10 mouse cellular contexts compared by ENCODE assay signal in genomic region chr6:86776001-86776705, GRCm38 (mm10). TPM values are rescaled to one million over a fixed set of nuclear protein-coding genes. Genes with fewer than 3 reads are reported as not detected.
DNase-seq lines count a peak whose midpoint lies in the region; ATAC-seq and TF ChIP-seq lines count a peak whose summit lies in the region.
"Had no signal": no experiment of that assay in that cellular context is flagged by ENCODE, and none has a peak within 500 bp of the region (broad histone marks: within the 10 kb centered on the region; RNA-seq: fewer than 3 reads in every experiment).

No protein-coding gene starts in this region.

- no peak for ATAC-seq in kidney, embryonic 16.5 days (ENCODE audit: low FRiP score, low TSS enrichment)
- no peak for ATAC-seq in liver, embryonic 11.5 days (replicated peaks; ENCODE audit: low FRiP score)
- ATAC-seq in forebrain, postnatal 0 days = no peak

- peaks cover 37% of the 10 kb centered on the region for H3K79me3 ChIP-seq in C2C12 (ENCODE audit: low read depth)

- H3K27me3 ChIP-seq in kidney, embryonic 16.5 days (ENCODE audit: insufficient read depth, low read length) = no peaks in the 10 kb centered on the region
- H3K27me3 ChIP-seq in C2C12 (ENCODE audit: control insufficient read depth, insufficient read depth, insufficient read length) = no peaks in the 10 kb centered on the region
- H3K27me3 ChIP-seq in liver, embryonic 11.5 days (replicated peaks; ENCODE audit: control insufficient read depth, insufficient read depth, low read length) = no peaks in the 10 kb centered on the region
- H3K27me3 ChIP-seq in forebrain, postnatal 0 days (ENCODE audit: insufficient read depth, low read length) = no peaks in the 10 kb centered on the region
- H3K27me3 ChIP-seq: lung, embryonic 15.5 days had no signal

- DNase-seq in kidney, adult 18-20 months = peak; percentile 23
- DNase-seq in heart, postnatal 4 days = peak; percentile 47
- DNase-seq in liver, embryonic 11.5 days (ENCODE audit: low spot score) = no peak
- no peak for DNase-seq in forebrain, postnatal 0 days
- no peak for DNase-seq in B cell, adult 2 months

- H3K4me1 ChIP-seq in kidney, embryonic 16.5 days (ENCODE audit: insufficient read depth, low read length) = no peaks in the 10 kb centered on the region
- H3K4me1 ChIP-seq in bone marrow macrophage, adult 2 months (ENCODE audit: control insufficient read depth, insufficient read depth, low read length) = peaks cover 79% of the 10 kb centered on the region
- no peaks in the 10 kb centered on the region for H3K4me1 ChIP-seq in liver, embryonic 11.5 days (replicated peaks; ENCODE audit: control insufficient read depth, insufficient read depth, low read length)
- no peaks in the 10 kb centered on the region for H3K4me1 ChIP-seq in forebrain, postnatal 0 days (ENCODE audit: insufficient read depth)
- H3K4me1 ChIP-seq: lung, embryonic 15.5 days had no signal

- no peaks in the 10 kb centered on the region for H3K9me3 ChIP-seq in kidney, embryonic 16.5 days (ENCODE audit: low read length)
- H3K9me3 ChIP-seq in liver, embryonic 11.5 days (ENCODE audit: control insufficient read depth, low read length) = no peaks in the 10 kb centered on the region
- no peaks in the 10 kb centered on the region for H3K9me3 ChIP-seq in forebrain, postnatal 0 days (ENCODE audit: low read length)
- H3K9me3 ChIP-seq: lung, embryonic 15.5 days had no signal

- H3K4me2 ChIP-seq in kidney, embryonic 16.5 days (replicated peaks; ENCODE audit: low read depth, low read length) = no peak overlapping the region
- H3K4me2 ChIP-seq in liver, embryonic 11.5 days = no peak overlapping the region
- no peak overlapping the region for H3K4me2 ChIP-seq in forebrain, postnatal 0 days (ENCODE audit: low read depth)
- H3K4me2 ChIP-seq: lung, embryonic 15.5 days had no signal

- H3K27ac ChIP-seq in kidney, embryonic 16.5 days (ENCODE audit: low read length) = no peak overlapping the region
- H3K27ac ChIP-seq in bone marrow macrophage, adult 2 months (ENCODE audit: insufficient read depth, low read depth, low read length) = 0 out of 2 replicates have a peak overlapping the region, but pooled peaks have one; percentile 5
- no peak overlapping the region for H3K27ac ChIP-seq in liver, embryonic 11.5 days (ENCODE audit: low read depth, low read length)
- no peak overlapping the region for H3K27ac ChIP-seq in forebrain, postnatal 0 days (ENCODE audit: low read depth, low read length)
- H3K27ac ChIP-seq: kidney, postnatal 0 days; lung, embryonic 15.5 days had no signal

- H3K79me2 ChIP-seq in C2C12 (ENCODE audit: control insufficient read depth, insufficient read depth) = peaks cover 89% of the 10 kb centered on the region

- TF ChIP-seq POLR2A in bone marrow macrophage, adult 2 months (IDR thresholded peaks at IDR 0.05; ENCODE audit: borderline replicate concordance, low read depth, low read length) = no peak

- peak overlapping the region; percentile 14 for H3ac ChIP-seq in C2C12 (ENCODE audit: control insufficient read depth, insufficient read length, low read depth)

- TF ChIP-seq CTCF in C2C12 (IDR thresholded peaks at IDR 0.05; ENCODE audit: control insufficient read depth, insufficient read depth, insufficient read length) = no peak
- no peak for TF ChIP-seq CTCF in bone marrow macrophage, adult 2 months (IDR thresholded peaks at IDR 0.05; ENCODE audit: low read depth, low read length)
- TF ChIP-seq CTCF in forebrain, postnatal 0 days (IDR thresholded peaks at IDR 0.05; ENCODE audit: low read depth) = no peak

- WGBS in kidney, embryonic 16.5 days = 89% methylated on average over 8 of the region's 8 CpGs
- WGBS in liver, embryonic 11.5 days = 79% methylated on average over 8 of the region's 8 CpGs
- 79% methylated on average over 8 of the region's 8 CpGs for WGBS in forebrain, postnatal 0 days

- H3K4me3 ChIP-seq in kidney, embryonic 16.5 days (ENCODE audit: low read length) = no peak overlapping the region
- no peak overlapping the region for H3K4me3 ChIP-seq in C2C12 (ENCODE audit: insufficient read depth, poor library complexity, severe bottlenecking)
- no peak overlapping the region for H3K4me3 ChIP-seq in bone marrow macrophage, adult 2 months (ENCODE audit: insufficient read depth, low read length)
- no peak overlapping the region for H3K4me3 ChIP-seq in liver, embryonic 11.5 days (ENCODE audit: low read depth, low read length)
- H3K4me3 ChIP-seq in forebrain, postnatal 0 days (ENCODE audit: low read depth, low read length) = no peak overlapping the region
- H3K4me3 ChIP-seq: lung, embryonic 15.5 days had no signal

- H3K36me3 ChIP-seq in kidney, embryonic 16.5 days (ENCODE audit: insufficient read depth, low read length) = no peaks in the 10 kb centered on the region
- H3K36me3 ChIP-seq in C2C12 (ENCODE audit: control insufficient read depth, insufficient read depth) = peaks cover 16% of the 10 kb centered on the region
- no peaks in the 10 kb centered on the region for H3K36me3 ChIP-seq in liver, embryonic 11.5 days (ENCODE audit: control insufficient read depth, insufficient read depth, low read length)
- H3K36me3 ChIP-seq in forebrain, postnatal 0 days (ENCODE audit: insufficient read depth) = no peaks in the 10 kb centered on the region
- H3K36me3 ChIP-seq: lung, embryonic 15.5 days had no signal

- H3K9ac ChIP-seq in kidney, embryonic 16.5 days (replicated peaks; ENCODE audit: low read length) = no peak overlapping the region
- H3K9ac ChIP-seq in liver, embryonic 11.5 days (ENCODE audit: low read depth, low read length) = no peak overlapping the region
- no peak overlapping the region for H3K9ac ChIP-seq in forebrain, postnatal 0 days
- H3K9ac ChIP-seq: lung, embryonic 15.5 days had no signal

TF ChIP-seq in C2C12, 6 proteins besides CTCF, POLR2A, EP300 and RAD21:
- TF ChIP-seq MYOD1 (IDR thresholded peaks at IDR 0.05; ENCODE audit: control insufficient read depth, insufficient read length, low read depth) (no peak), USF1 (IDR thresholded peaks at IDR 0.05; ENCODE audit: low read depth) (no peak), MYOG (IDR thresholded peaks at IDR 0.05; ENCODE audit: control insufficient read depth, extremely low read depth, insufficient read length) (no peak), FOSL1 (IDR thresholded peaks at IDR 0.05; ENCODE audit: insufficient read depth, low read length, poor library complexity, severe bottlenecking) (no peak), CEBPB (IDR thresholded peaks at IDR 0.05; ENCODE audit: low read depth) (no peak), MAX (IDR thresholded peaks at IDR 0.05) (peak; percentile 74)

RNA-seq across cellular contexts. Expression of gene Anxa4, which starts 17.2 kb away (rescaled TPM):
- 50.7 and 59.2 TPM in 2 replicates for polyA plus RNA-seq in kidney, embryonic 16.5 days (2015; fragmentation: Nextera tagmentation; extraction: Ambion mirVana)
- 93.0 TPM for polyA plus RNA-seq in C2C12 (2012; fragmentation: generic; extraction: Trizol)
- polyA plus RNA-seq in bone marrow macrophage, adult 2 months (2012; ENCODE audit: insufficient read depth, insufficient read length, missing spikeins) = 305 and 317 TPM in 2 replicates
- total RNA-seq in heart, postnatal 4 days (2021) = 10 to 100 TPM; 36.4 to 36.5 TPM
- polyA plus RNA-seq in liver, embryonic 11.5 days (2014; fragmentation: Nextera tagmentation; extraction: Ambion mirVana) = 41.8 and 43.0 TPM in 2 replicates
- 3.8 and 4.0 TPM in 2 replicates for total RNA-seq in forebrain, postnatal 0 days (2014; rRNA removed)
- 5.3 and 5.8 TPM in 2 replicates for polyA plus RNA-seq in forebrain, postnatal 0 days (2015; fragmentation: Nextera tagmentation; extraction: Ambion mirVana)

RNA-seq across cellular contexts. Expression of gene Gmcl1, which starts 43.0 kb away (rescaled TPM):
- polyA plus RNA-seq in kidney, embryonic 16.5 days (2015; fragmentation: Nextera tagmentation; extraction: Ambion mirVana) = 30.0 and 30.2 TPM in 2 replicates
- 6.6 TPM for polyA plus RNA-seq in C2C12 (2012; fragmentation: generic; extraction: Trizol)
- 15.6 and 16.3 TPM in 2 replicates for polyA plus RNA-seq in bone marrow macrophage, adult 2 months (2012; ENCODE audit: insufficient read depth, insufficient read length, missing spikeins)
- total RNA-seq in heart, postnatal 4 days (2021) = 10 to 100 TPM in 1 of 2 experiments, 1 to 10 TPM in 1; 9.1 to 11.3 TPM
- polyA plus RNA-seq in liver, embryonic 11.5 days (2014; fragmentation: Nextera tagmentation; extraction: Ambion mirVana) = 17.9 and 21.9 TPM in 2 replicates
- total RNA-seq in forebrain, postnatal 0 days (2014; rRNA removed) = 19.5 and 23.6 TPM in 2 replicates
- polyA plus RNA-seq in forebrain, postnatal 0 days (2015; fragmentation: Nextera tagmentation; extraction: Ambion mirVana) = 19.5 and 26.5 TPM in 2 replicates

Comparison
In these comparisons a context has a peak if more than half of its experiments do, and no peak if none do; other contexts are left out.
1. DNase-seq: peak in kidney, adult 18-20 months (single experiment) and heart, postnatal 4 days (single experiment); none in liver, embryonic 11.5 days (single experiment), forebrain, postnatal 0 days (single experiment) and B cell, adult 2 months (0 of 2).